ENCODE assay signal across 24 mouse cellular contexts in the genomic region with DNA sequence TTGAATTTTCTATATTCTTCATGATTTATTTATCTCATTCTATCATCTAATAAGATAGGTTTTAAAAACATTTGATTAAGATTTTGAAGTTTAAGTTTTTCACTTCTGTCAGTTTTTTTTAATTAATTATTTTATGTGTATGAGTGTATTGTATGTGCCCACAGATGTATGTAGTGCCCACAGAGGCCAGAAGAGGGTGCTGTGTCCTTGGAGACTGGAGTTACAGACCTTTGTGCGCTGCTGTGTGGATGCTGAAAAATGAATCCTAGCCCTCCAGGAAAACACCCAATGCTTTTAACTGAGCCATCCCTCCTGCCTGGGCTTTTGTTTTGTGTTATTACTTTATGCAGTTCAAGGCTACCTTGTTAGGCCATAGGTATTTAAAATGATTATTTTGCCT. TPM values are rescaled to one million over a fixed set of nuclear protein-coding genes. Genes with fewer than 3 reads are reported as not detected.
DNase-seq lines count a peak whose midpoint lies in the region; ATAC-seq and TF ChIP-seq lines count a peak whose summit lies in the region.
"Had no signal": no experiment of that assay in that cellular context is flagged by ENCODE, and none has a peak within 500 bp of the region (broad histone marks: within the 10 kb centered on the region; RNA-seq: fewer than 3 reads in every experiment).

No protein-coding gene starts in this region.

- no peak overlapping the region for H3K4me2 ChIP-seq in forebrain, embryonic 11.5 days (ENCODE audit: low read depth, low read length, severe bottlenecking)
- no peak overlapping the region for H3K4me2 ChIP-seq in forebrain, embryonic 14.5 days (ENCODE audit: low read length)
- no peak overlapping the region for H3K4me2 ChIP-seq in kidney, postnatal 0 days (ENCODE audit: low read length)
- H3K4me2 ChIP-seq in hindbrain, embryonic 13.5 days: no peak overlapping the region
- H3K4me2 ChIP-seq: forebrain, embryonic 12.5 days; heart, embryonic 11.5 days; liver, embryonic 11.5 days; lung, embryonic 15.5 days; midbrain, embryonic 11.5 days had no signal

- no peaks in the 10 kb centered on the region for H3K27me3 ChIP-seq in forebrain, embryonic 11.5 days (ENCODE audit: control insufficient read depth, insufficient read depth, low read length)
- H3K27me3 ChIP-seq in forebrain, embryonic 14.5 days (replicated peaks; ENCODE audit: control insufficient read depth, insufficient read depth, low read length): no peaks in the 10 kb centered on the region
- H3K27me3 ChIP-seq in kidney, postnatal 0 days (ENCODE audit: insufficient read depth, low read length): no peaks in the 10 kb centered on the region
- H3K27me3 ChIP-seq in E14TG2a.4 (ENCODE audit: insufficient read depth, low read length): no peaks in the 10 kb centered on the region
- H3K27me3 ChIP-seq in hindbrain, embryonic 13.5 days: no peaks in the 10 kb centered on the region
- H3K27me3 ChIP-seq: forebrain, embryonic 12.5 days; lung, embryonic 15.5 days had no signal

- 90% methylated on average over 1 of the region's 1 CpGs for WGBS in forebrain, embryonic 11.5 days
- 93% methylated on average over 1 of the region's 1 CpGs for WGBS in forebrain, embryonic 14.5 days
- WGBS in kidney, postnatal 0 days: 91% methylated on average over 1 of the region's 1 CpGs
- WGBS in hindbrain, embryonic 13.5 days: 95% methylated on average over 1 of the region's 1 CpGs

- TF ChIP-seq CTCF in kidney, postnatal 0 days (IDR thresholded peaks at IDR 0.05; ENCODE audit: low read depth): 0 out of 2 replicates have a peak, but pooled peaks have one; percentile 3
- peak; percentile 86 for TF ChIP-seq CTCF in E14TG2a.4 (conservative IDR thresholded peaks at IDR 0.05; ENCODE audit: low read length)

- DNase-seq in forebrain, embryonic 11.5 days (ENCODE audit: low spot score): peak; percentile 21
- no peak for DNase-seq in forebrain, embryonic 14.5 days (ENCODE audit: low spot score)
- DNase-seq in kidney, postnatal 0 days (ENCODE audit: low spot score): no peak
- no peak for DNase-seq in kidney, postnatal 14 days
- peak; percentile 18 for DNase-seq in induced T-regulatory cell, adult 2 months (ENCODE audit: low read depth)
- DNase-seq in kidney, postnatal 10 days: no peak
- DNase-seq: adrenal gland, adult 2 months; cerebellum, adult 2 months; gastrocnemius, postnatal 36 days; kidney, adult 2 months; kidney, postnatal 36 days; layer of hippocampus, adult 9-11 months; right cerebral cortex, postnatal 4 days; thymus, postnatal 36 days had no signal

- no peak overlapping the region for H3K27ac ChIP-seq in forebrain, embryonic 11.5 days (ENCODE audit: low read depth, low read length)
- H3K27ac ChIP-seq in forebrain, embryonic 14.5 days (ENCODE audit: low read depth, low read length): no peak overlapping the region
- no peak overlapping the region for H3K27ac ChIP-seq in kidney, postnatal 0 days
- H3K27ac ChIP-seq in hindbrain, embryonic 13.5 days: no peak overlapping the region
- H3K27ac ChIP-seq: forebrain, embryonic 12.5 days; limb, embryonic 10.5 days; lung, embryonic 15.5 days had no signal

- H3K9ac ChIP-seq in forebrain, embryonic 11.5 days (ENCODE audit: low read length): no peak overlapping the region
- H3K9ac ChIP-seq in forebrain, embryonic 14.5 days (ENCODE audit: low read length): no peak overlapping the region
- no peak overlapping the region for H3K9ac ChIP-seq in kidney, postnatal 0 days (ENCODE audit: low read depth, low read length)
- H3K9ac ChIP-seq in hindbrain, embryonic 13.5 days: no peak overlapping the region
- H3K9ac ChIP-seq: forebrain, embryonic 12.5 days; lung, embryonic 15.5 days had no signal

- H3K4me1 ChIP-seq in forebrain, embryonic 11.5 days (replicated peaks; ENCODE audit: control insufficient read depth, insufficient read depth, low read length): no peaks in the 10 kb centered on the region
- no peaks in the 10 kb centered on the region for H3K4me1 ChIP-seq in forebrain, embryonic 14.5 days (ENCODE audit: control insufficient read depth, insufficient read depth, low read length)
- no peaks in the 10 kb centered on the region; the same call in 1 of the 2 replicates for H3K4me1 ChIP-seq in kidney, postnatal 0 days (replicated peaks; ENCODE audit: insufficient read depth, low read length)
- peaks cover 66% of the 10 kb centered on the region for H3K4me1 ChIP-seq in E14TG2a.4 (replicated peaks; ENCODE audit: low read depth, low read length)
- H3K4me1 ChIP-seq in hindbrain, embryonic 13.5 days (replicated peaks): peaks cover 11% of the 10 kb centered on the region; the same call in 1 of the 2 replicates
- H3K4me1 ChIP-seq: forebrain, embryonic 12.5 days had no signal

- no peak overlapping the region for H3K4me3 ChIP-seq in forebrain, embryonic 11.5 days (ENCODE audit: low read depth, low read length)
- no peak overlapping the region for H3K4me3 ChIP-seq in forebrain, embryonic 14.5 days (ENCODE audit: low read depth, low read length)
- no peak overlapping the region for H3K4me3 ChIP-seq in kidney, postnatal 0 days (replicated peaks; ENCODE audit: low read depth, low read length)
- peak overlapping the region; percentile 60; the same call in 1 of the 2 replicates for H3K4me3 ChIP-seq in E14TG2a.4 (replicated peaks; ENCODE audit: low read length)
- no peak overlapping the region for H3K4me3 ChIP-seq in hindbrain, embryonic 13.5 days
- H3K4me3 ChIP-seq: forebrain, embryonic 12.5 days; limb, embryonic 10.5 days; lung, embryonic 15.5 days had no signal

- H3K9me3 ChIP-seq in forebrain, embryonic 11.5 days (ENCODE audit: control insufficient read depth, low read length): no peaks in the 10 kb centered on the region; the same call in 1 of the 2 replicates
- H3K9me3 ChIP-seq in forebrain, embryonic 14.5 days (replicated peaks; ENCODE audit: control insufficient read depth, low read length): no peaks in the 10 kb centered on the region
- no peaks in the 10 kb centered on the region for H3K9me3 ChIP-seq in kidney, postnatal 0 days (replicated peaks; ENCODE audit: low read length)
- H3K9me3 ChIP-seq in E14TG2a.4 (ENCODE audit: low read length): no peaks in the 10 kb centered on the region
- no peaks in the 10 kb centered on the region for H3K9me3 ChIP-seq in hindbrain, embryonic 13.5 days
- H3K9me3 ChIP-seq: forebrain, embryonic 12.5 days; limb, embryonic 10.5 days; lung, embryonic 15.5 days had no signal

- ATAC-seq in forebrain, embryonic 11.5 days (replicated peaks; ENCODE audit: low FRiP score): no peak
- ATAC-seq in forebrain, embryonic 14.5 days: no peak
- ATAC-seq in kidney, postnatal 0 days (replicated peaks; ENCODE audit: low FRiP score, low read depth): no peak
- ATAC-seq in hindbrain, embryonic 13.5 days (ENCODE audit: low FRiP score): no peak
- ATAC-seq: hindbrain, embryonic 16.5 days had no signal

- H3K36me3 ChIP-seq in forebrain, embryonic 11.5 days (ENCODE audit: control insufficient read depth, insufficient read depth, low read length): no peaks in the 10 kb centered on the region
- H3K36me3 ChIP-seq in forebrain, embryonic 14.5 days (ENCODE audit: control insufficient read depth, insufficient read depth, low read length): no peaks in the 10 kb centered on the region
- no peaks in the 10 kb centered on the region for H3K36me3 ChIP-seq in kidney, postnatal 0 days (ENCODE audit: insufficient read depth, low read length)
- H3K36me3 ChIP-seq in E14TG2a.4 (ENCODE audit: insufficient read depth, low read length): peaks cover 57% of the 10 kb centered on the region
- no peaks in the 10 kb centered on the region for H3K36me3 ChIP-seq in hindbrain, embryonic 13.5 days
- H3K36me3 ChIP-seq: forebrain, embryonic 12.5 days; limb, embryonic 10.5 days; lung, embryonic 15.5 days had no signal

RNA-seq across cellular contexts. Expression of a gene that starts 4.7 kb away (rescaled TPM):
- 1.8 and 2.2 TPM in 2 replicates for polyA plus RNA-seq in forebrain, embryonic 11.5 days (2014; fragmentation: Nextera tagmentation; extraction: Ambion mirVana)
- 0.70 and 0.93 TPM in 2 replicates for polyA plus RNA-seq in forebrain, embryonic 14.5 days (2014; fragmentation: Nextera tagmentation; extraction: Ambion mirVana)
- polyA plus RNA-seq in kidney, postnatal 0 days (2015; fragmentation: Nextera tagmentation; extraction: Ambion mirVana): 0.08 and 0.12 TPM in 2 replicates
- polyA plus RNA-seq in hindbrain, embryonic 13.5 days (2015; fragmentation: Nextera tagmentation; extraction: Ambion mirVana): 1.2 and 1.6 TPM in 2 replicates

RNA-seq across cellular contexts. Expression of a gene that starts 7.0 kb away (rescaled TPM):
- 0.12 and 0.20 TPM in 2 replicates for polyA plus RNA-seq in forebrain, embryonic 11.5 days (2014; fragmentation: Nextera tagmentation; extraction: Ambion mirVana)
- polyA plus RNA-seq in forebrain, embryonic 14.5 days (2014; fragmentation: Nextera tagmentation; extraction: Ambion mirVana): not detected in 2 replicates
- polyA plus RNA-seq in kidney, postnatal 0 days (2015; fragmentation: Nextera tagmentation; extraction: Ambion mirVana): 0.94 and 1.1 TPM in 2 replicates
- 0.14 TPM in 1 of 2 replicates, not detected in the other for polyA plus RNA-seq in hindbrain, embryonic 13.5 days (2015; fragmentation: Nextera tagmentation; extraction: Ambion mirVana)
- polyA plus RNA-seq: cerebellum, adult 2 months; forebrain, embryonic 12.5 days; frontal cortex, adult 2 months; heart, embryonic 11.5 days; hindbrain, embryonic 16.5 days; liver, embryonic 11.5 days; lung, embryonic 15.5 days had no signal

Comparison
In these comparisons a context has a peak if more than half of its experiments do, and no peak if none do; other contexts are left out.
1. DNase-seq: peak in forebrain, embryonic 11.5 days (single experiment) and induced T-regulatory cell, adult 2 months (single experiment); none in forebrain, embryonic 14.5 days (single experiment), kidney, postnatal 0 days (single experiment), kidney, postnatal 14 days (single experiment) and kidney, postnatal 10 days (single experiment).